Mouse (Mus musculus) layer of hippocampus, adult 9-10 months (tissue): ENCODE data around the gene Kcnn4.
"Not testable (repeated sequence)": the region's sequence is repeated elsewhere in the genome, so short reads cannot be mapped to it uniquely, and the experiment has no call there.

ENCODE experiments used
- DNase-seq: peaks from one replicate; pipeline ENCODE4 v3.0.0; 2022; ENCODE audit warnings: low spot score

Gene Kcnn4

DNA sequence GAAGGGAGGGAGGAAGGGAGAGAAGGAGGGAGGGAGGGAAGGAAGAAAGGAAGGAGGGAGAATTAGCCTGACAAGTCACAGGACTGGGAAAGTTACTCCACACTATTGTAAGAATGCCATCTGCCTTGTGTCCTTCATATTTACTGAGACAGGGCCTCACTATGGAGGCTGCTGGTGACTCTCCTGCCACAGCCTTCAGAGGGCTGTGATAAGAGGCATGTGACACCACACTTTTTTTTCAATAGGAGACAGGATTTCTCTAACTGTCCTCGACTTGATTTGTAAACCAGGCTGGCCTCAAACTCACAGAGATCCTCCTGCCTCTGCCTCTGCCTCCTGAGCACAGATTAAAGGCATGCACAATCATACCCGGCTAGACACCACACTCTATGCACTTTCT is 21.6 kb downstream of the Kcnn4 start:
- no peak for DNase-seq

DNA sequence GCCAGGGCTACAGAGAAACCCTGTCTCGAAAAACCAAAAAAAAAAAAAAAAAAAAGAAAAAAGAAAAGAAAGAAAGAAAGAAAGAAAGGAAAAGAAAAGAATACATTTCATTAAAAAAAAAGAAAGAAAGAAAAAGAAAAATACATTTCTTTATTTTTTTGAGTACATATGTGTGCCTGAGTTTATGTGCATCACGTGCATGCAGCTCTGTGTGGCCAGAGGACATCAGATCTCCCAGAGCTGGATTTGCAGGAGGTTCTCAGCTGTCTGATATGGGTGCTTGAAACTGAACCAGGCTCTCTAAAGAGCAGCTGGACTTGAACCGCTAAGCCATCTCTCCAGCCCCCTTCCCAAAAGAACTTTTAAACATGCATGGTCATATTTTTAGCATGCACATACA is 24.0 kb downstream of the Kcnn4 start:
- DNase-seq = no peak

DNA sequence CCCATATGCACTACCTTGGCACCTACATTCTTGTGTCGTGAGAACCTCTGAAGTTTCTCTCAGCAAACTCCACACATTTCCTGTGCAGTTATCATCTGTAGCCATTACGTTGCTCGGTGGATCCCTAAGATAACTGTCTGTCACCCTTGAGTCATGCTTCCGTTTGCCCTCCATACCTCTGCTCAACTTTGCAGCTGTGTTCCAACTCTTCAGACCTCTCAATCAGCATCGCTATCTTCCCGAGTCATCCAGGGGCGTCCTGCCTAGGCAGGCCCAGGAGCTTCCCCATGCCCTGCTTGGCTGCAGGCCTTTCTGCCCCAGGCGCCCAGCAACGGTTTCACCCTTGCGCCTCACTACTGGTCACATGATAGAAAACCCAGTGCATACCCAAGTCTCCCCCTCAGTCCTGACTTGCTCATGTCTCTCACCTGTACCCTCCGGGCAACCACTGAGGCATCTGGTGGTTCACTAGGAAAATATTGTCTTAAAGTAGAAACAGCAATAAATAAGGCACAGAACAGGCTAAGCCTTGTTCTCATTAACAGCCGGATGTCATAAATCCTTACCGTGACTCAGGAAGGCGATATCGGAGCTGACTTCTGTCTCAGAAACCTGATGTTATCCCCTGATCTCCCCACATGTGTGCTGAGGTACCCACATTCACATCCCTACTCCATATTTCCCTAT is 24.6 kb downstream of the Kcnn4 start:
- DNase-seq = no peak

DNA sequence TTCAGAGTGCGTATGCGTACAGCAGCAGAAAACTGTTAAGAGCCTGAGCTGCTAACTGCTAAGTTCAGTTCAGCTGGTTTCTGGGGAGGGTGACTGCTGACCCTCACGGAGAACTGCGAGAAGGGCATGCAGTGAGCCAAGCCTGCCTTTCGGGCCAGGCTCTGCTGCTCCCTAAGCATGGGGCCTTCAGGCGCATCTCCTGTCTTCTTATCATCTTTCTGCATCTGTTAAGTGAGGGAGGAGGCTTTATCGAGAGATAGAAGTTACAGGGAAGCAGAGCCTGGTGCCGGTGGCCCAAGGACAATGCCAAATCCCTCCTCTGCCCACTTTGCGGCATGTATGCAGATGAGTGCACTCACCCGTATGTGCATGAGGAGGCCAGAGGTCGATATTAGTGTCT is 26.8 kb downstream of the Kcnn4 start:
- DNase-seq = no peak

DNA sequence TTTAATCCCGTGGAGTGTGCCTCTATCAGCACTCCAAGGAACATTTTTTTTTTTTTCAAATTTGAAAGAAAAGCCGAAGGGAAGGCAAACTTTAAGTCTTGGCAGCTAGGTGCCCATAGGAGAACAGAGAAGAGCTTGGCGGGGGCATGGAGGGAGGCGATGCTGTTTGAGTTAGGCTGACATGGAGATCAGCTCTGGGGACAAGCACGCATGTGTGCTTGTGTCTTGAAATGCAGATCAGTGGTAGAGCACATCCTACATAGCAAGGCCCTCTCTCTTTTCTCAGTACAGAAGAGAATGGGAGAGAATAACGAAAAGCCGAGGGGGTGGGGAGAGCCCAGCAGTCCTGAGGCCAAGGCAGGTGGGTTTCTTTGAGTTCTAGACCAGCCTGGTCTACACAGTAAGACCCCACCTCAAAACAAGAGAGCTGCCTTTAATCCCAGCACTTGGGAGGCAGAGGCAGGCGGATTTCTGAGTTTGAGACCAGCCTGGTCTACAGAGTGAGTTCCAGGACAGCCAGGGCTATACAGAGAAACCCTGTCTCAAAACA is 28.4 kb downstream of the Kcnn4 start:
- DNase-seq = no peak

DNA sequence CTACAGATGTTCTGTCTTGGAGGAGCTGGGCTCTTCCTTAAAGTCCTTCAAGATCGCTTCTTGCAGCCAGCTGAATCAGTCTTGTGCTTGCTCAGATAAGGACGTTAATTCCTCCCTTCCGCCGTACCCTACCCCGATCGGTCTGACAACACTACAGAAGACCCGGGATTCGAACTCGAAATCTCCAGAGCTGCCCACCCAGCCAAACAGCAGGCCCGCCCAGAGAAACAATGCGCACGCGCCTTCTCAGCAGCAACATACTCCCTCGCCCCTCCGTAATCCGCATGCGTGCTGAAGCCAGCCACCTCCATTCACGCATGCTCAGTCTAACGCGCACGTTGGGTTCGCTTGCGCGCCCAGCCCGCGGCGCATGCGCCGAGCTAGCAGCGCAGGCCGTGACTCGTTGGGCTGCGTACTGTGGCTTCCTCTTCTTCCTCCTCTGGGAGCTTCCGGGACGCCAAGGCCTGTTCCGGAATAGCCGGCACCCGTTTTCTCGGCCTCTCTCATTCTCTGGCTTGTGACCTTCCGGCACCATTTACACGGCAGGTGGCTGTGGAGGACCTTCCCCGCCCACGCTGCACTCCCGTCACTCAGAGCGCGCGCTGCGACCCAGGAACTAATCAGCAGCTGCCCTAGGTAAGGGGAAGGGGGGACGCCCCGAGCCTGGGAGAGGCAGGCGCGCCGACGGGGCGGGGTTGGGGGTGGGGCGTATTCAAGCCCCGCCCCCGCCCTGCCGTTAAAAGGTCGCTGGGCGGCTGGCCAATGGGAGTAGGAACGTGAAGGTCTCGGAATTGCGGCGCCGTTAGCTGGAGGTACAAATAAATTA is 29.4 kb downstream of the Kcnn4 start, which contains the start of gene Smg9:
TSS of gene Smg9 (plus strand) at position 364 of the 826 bp plus-strand sequence.
- DNase-seq = peak; percentile 79

DNA sequence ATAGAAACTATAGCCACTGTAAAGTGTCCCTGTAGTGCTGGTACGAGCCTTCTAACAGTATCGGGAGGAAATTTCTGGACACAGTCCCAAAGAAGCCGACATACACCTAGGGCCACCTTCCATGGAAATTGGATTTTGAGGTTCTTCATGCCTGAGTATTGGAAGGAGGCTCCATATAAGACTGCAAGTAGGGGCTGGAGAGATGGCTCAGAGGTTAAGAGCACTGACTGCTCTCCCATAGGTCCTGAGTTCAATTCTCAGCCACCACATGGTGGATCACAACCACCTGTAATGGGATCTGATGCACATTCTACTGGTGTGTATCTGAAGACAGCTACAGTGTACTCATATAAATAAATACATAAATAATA is 30.0 kb downstream of the Kcnn4 start:
- DNase-seq = no peak

DNA sequence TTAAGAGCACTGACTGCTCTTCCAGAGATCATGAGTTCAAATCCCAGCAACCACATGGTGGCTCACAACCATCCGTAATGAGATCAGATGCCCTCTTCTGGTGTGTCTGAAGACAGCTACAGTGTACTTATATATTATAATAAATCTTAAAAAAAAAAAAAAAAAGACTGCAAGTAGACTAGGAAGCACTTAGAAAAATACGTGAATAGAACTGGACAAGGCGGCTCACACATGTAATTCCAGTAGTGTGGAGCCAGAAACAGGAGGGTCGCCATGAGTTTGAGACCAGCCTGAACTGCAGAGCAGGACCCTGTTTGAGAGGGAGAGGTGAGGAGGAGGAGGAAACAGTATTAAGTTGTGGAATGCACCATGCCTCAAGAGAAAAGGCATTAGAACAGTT is 30.4 kb downstream of the Kcnn4 start:
- DNase-seq = not testable (repeated sequence)

DNA sequence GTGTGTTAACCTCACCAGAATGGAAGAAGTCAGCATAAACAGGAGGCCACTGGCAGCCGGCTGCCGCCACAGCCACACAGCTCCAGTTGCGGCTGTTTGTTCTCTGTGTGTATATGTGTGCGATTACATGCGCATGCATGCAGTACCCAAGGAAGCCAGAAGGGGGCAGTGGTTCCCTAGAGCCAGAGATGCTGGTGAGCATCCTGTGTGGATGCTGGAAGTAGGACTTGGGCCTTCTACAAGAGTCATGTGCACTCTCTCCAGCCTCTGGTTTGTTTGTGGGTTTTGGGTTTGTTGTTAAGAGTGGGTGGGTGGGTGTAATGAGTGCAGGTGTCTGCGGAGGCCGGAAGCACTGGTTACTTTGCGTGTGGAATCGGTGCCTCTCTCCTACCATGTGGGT is 32.8 kb downstream of the Kcnn4 start:
- DNase-seq = no peak

DNA sequence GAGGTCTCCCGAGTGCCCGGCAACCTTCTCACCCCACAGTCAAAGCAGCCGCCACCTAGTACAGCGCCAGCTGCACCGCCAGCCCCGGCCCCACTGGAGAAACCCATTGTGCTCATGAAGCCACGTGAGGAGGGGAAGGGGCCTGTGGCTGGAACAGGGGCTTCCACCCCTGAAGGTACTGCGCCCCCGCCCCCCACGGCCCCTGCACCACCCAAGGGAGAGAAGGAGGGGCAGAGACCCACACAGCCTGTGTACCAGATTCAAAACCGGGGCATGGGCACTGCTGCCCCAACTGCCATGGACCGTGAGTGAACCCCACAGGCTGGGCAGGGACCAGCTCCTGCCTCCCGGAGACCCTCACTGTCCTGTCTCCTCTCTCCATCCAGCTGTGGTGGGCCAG is 35.6 kb downstream of the Kcnn4 start:
- no peak for DNase-seq

DNA sequence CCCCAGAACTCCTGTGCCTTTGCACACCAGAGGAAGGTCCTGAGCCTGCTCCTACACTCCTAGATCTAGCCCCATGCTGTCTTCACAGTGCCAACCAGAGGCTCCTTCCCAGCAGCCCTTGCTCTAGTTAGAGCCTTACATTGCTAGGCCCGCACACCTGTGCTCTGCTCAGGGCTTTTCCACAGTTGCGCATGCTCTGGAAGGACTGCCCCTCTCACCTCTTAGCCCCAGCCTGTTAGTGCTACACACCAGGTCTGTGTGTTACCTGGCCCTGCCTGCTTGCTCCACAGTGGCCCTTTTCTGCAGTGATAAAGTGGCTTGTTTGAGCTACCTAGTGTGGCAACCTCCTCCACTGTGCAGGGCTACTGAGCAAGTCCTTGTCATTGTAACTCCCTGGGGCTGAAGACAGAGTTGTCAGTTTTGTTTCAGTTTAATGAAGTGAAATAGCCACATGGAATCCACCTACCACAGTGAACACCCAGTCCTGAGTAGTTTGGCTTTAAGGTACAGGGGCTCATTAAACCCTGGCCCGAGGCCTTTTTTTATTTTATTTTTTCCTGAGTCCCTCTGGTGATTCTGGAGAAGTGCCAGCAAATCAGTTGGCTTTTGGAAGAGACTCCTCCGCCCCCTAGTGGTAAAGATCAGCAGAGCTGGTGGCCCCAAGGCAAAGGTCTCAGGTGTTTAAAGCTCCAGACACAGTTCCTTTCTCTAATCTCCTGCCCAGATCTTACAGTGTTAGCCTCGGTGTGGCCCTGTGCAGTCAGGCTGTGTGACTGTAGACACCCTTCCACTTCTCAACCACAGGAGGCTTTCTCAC is 36.7 kb downstream of the Kcnn4 start:
- DNase-seq = peak; percentile 59

DNA sequence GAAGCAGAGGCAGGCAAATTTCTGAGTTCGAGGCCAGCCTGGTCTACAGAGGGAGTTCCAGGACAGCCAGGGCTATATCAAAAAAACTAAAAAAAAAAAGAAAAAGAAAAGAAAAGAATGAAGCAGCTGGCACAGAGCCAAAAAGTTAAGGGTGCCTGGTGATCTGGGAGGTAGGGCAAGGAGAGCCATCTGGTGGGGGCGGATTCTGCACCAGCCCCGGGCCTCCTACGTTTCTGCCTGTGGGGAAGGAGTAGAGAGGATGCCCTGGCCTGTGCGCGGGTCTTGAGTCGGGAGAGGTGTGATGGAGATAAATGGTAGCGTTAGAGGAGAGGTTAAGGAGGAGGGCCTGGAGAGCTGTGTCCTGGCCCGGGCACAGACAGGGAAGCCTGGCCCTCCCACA is 38.1 kb downstream of the Kcnn4 start:
- no peak for DNase-seq

DNA sequence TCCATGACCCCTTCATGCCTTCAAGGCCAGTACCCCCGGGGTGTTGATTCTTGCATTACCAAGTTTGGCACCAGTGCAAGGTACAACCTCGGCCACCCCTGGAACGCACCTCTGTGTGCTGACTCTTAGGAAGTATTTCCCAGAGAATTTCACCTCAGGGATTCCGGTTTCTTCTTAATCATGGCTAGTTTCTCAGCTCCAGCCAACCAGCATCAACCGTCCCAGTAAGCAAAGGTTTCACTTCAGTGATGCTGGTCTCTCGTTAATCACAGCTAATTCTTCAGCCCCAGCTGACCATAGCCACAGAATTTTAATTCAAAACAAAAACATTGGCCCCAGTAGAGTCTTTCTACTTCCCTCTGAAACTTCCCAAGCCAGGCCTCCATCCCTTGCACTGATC is 40.1 kb downstream of the Kcnn4 start:
- no peak for DNase-seq

DNA sequence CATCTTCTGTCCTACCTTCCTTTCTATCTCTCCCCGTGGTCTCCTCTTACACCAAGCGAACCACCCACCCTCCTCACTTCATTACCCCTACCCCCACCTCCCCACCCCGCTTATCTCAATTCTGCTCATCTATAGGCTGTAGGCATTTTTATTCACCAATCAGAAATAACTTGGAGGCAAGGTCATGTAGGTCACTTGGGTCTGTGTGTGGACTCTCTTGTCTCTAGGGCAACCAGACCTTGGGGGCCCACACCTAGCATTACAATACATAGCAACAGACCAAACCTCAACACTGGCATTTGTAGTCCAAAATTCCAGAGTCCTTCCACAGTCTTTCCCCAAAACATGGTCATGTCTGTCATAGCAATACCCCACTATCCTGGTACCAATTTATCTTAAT is 40.8 kb downstream of the Kcnn4 start:
- DNase-seq = no peak

DNA sequence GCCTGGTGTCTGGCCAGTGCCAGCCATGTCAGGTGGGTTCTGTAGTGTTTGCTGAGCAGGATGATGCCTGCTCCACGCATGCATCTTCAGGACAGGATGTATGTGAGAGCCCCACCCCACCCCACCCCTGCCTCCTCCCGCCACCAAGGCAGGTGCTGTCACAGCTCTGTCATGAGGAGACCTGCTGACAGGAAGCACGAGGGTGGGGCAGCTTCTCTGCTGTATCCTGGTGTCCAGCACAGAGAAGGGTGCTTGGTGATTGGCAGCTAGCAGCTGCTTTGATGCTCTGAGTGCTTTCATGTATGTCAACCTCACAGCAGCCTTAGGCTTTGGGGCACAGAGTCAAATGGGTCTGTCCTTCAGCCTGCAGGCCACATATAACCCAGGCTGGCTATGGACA is 43.6 kb downstream of the Kcnn4 start:
- DNase-seq = no peak

DNA sequence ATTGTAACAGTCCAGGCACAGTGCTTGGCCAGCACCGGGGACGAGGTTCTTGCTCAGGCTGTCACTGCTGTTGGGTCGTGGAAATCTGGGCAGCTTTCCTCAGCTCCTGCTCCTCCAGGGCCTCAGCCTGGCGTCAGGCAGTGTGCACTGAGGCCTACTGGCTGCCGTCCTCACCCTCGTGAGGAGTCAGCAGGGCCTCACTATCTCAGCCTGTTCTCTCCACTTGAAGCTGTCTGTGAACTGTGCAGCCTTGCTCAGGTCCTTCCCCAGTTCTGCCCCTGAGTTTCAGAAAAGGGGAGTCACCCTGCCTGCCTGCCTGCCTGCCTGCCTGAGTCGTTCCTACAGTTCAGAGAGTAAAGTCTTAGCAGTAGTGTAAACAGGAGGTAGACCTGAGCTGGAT is 45.2 kb downstream of the Kcnn4 start:
- DNase-seq = no peak

DNA sequence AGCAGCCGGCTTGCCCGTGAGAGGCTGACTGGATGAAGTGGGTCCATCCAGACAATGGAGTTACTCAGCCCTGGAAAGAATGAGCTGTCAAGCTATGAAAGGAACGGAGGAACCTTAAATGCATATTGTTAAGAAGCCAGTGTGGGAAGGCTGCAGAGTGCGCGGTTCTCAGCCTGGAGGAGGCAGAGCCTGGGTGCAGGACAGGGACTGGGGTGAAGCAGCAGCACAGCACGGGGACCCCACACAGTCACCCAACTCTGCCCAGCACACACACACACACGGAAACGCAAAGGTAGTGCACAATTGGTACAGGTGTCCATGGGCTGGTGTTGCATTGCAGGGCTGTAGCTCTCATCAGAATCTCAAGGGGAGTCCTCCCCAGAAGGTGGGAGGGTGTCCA is 49.5 kb downstream of the Kcnn4 start:
- DNase-seq = no peak

DNA sequence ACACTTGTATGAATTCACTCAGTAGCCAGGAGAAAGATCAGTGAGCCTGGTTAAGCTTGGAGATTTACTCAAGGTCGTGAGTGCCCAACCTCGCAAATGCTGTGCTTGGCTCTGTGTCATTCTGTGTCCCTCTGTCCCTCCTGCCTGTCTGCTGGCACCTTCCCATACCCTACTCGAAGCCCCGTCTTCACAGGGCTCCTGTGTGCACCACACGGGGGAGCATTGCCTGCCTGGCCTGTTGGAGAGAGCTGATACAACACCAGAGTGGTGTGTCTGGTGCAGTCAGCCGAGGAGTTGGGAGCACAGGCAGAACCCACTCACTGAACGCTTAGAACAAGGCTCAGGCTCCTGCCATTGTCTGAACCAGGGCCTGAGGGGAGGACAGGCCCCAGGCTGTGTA is 51.6 kb downstream of the Kcnn4 start:
- DNase-seq = no peak

DNA sequence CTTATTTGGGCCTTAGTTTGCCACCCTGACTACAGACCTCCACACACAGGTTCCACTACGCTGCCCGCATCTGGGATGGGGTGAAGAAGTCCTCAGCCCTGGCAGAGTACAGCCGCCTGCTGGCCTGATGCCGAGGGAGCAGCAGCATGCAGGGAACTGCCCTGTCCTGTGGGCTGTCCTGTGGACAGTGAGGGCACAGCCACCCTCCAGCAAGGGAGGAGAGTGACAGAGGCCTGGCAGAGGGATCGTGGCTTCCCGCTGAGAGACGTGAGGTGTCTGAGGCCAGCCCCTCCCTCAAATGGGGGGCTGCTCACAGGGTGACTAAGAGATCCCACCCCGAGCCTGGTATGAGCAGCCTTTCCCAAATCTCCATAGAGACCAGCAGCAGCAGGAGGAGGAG is 52.2 kb downstream of the Kcnn4 start:
- DNase-seq = no peak

DNA sequence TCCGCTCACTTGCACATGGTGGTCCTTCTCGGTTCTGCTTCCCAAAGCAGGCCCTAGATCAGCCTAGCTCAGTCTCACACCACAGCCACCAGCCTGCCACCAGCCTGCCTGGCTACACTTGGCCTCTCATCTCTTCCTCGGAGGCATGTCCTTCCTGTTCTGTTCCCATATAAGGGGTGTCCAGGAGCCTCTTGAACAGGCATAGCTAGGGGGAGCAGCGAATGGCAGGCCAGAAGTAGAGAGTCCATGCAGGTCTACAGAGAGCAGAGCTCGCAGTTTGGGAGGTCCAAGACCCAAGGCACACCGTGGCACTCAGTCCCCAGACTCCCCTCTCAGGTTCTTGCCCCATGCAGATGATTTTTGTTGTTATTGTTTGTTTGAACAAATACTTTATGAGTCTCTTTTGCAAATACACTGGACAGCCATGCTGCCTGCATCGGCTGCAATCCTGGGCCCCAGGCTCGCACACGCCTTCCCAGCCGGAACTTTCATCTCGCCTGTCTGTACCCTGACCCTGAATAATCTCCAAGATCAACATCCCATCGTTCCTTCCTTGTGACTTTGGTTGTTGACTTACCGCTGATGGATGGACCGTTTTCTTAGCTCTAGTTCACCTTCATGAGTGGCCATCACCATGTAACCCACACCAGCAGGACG is 53.2 kb downstream of the Kcnn4 start:
- DNase-seq = no peak

DNA sequence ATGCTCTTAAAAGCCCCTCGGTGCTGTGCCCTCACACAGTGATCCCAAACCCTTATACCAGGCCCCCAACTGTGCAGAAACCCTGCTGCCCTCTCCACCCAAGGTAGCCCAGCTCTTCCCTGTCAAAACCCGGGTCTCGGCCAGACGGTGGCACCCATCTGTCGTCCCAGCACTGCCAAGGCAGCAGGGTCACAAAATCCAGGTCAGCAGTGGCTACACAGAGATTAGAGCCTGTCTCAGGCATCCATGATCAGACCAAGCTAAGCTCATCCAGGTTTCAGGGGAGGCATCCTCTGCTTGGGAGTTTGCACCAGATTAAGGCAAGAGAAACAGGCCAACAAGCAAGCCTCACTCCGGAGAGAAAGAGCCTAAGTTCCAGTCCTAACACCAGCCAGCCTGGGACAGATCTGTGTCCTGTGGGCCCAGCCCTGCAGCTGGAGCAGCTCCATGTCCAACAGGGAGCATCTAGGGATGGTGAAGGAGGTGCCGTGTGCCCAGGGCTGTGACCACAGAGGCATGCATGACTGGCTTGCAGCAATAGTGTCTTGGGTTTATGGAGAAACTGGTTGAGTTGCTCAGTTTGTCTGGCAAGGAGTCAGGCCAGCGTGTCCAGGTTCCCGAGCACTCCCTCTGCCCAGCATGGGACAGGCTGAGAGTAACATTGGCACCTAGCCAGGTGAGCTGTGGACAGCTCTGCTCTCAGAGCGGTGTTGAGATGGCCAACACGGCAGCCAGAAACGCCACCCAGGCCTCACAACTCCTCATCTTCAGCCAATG is 54.1 kb downstream of the Kcnn4 start:
- no peak for DNase-seq
